ENCODE assay signal across 8 mouse cellular contexts in the genomic region with DNA sequence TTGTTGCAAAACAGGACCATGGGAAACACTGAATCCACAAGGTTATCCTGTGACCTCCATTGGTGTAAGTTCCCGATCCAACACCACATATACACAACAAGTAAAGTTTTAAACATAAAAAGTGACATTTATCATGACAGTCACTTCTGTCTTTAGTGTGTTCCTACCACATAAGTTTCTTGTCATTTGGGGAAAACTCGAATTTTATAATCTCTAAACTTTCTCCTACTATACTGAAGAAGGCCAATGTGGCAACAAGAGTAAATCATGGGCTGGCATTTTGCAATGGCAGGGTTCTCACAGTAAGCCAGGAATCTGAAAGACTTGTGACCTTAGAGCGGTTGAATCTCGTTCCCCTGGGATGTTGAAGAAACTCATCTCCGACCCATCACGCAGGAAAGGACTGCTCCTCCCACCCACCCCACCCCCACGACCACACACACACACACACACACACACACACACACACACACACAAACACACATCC. TPM values are rescaled to one million over a fixed set of nuclear protein-coding genes. Genes with fewer than 3 reads are reported as not detected.
DNase-seq lines count a peak whose midpoint lies in the region; ATAC-seq and TF ChIP-seq lines count a peak whose summit lies in the region.

No protein-coding gene starts in this region.

- intact Hi-C loops in heart, adult 2 months (cut with DNase I) = loop anchor here (2.0 to 10.0 kb wide), 4 partner anchors 13 to 1977 kb away; a partner anchor contains a TSS
- intact Hi-C loops in heart, postnatal 10 days (cut with DNase I) = loop anchor here (5.0 kb wide), 1 partner anchor 97 kb away; a partner anchor contains a TSS

- no peaks in the 10 kb centered on the region; the same call in 1 of the 2 replicates for H3K79me2 ChIP-seq in heart, adult 2 months (replicated peaks; ENCODE audit: control insufficient read depth, insufficient read depth, low read length)

- ATAC-seq in forebrain, embryonic 15.5 days (replicated peaks) = no peak; the same call in none of the 2 replicates
- 0 out of 2 replicates have a peak, but pooled peaks have one; percentile 0 for ATAC-seq in lung, postnatal 0 days

- DNase-seq in heart, adult 2 months = no peak
- DNase-seq in heart, postnatal 10 days = no peak
- DNase-seq in ES-CJ7 (ENCODE audit: low read depth, low spot score) = peak; percentile 37
- DNase-seq in lung, postnatal 0 days (ENCODE audit: low spot score) = peak; percentile 39
- no peak for DNase-seq in frontal cortex, postnatal 25 days (ENCODE audit: low spot score in 2 of 2)
- DNase-seq in cerebellum, adult 8-10 months = no peak
- no peak for DNase-seq in cerebellum, postnatal 4 days (ENCODE audit: low spot score in 2 of 2)

- H3K4me1 ChIP-seq in heart, adult 2 months (ENCODE audit: control insufficient read depth, insufficient read depth, low read length) = peaks cover 3% of the 10 kb centered on the region; the same call in 1 of the 2 replicates
- H3K4me1 ChIP-seq in forebrain, embryonic 15.5 days = peaks cover 9% of the 10 kb centered on the region; the same call in 1 of the 2 replicates
- no peaks in the 10 kb centered on the region for H3K4me1 ChIP-seq in lung, postnatal 0 days (ENCODE audit: insufficient read depth, low read depth, low read length)

- H3K9me3 ChIP-seq in forebrain, embryonic 15.5 days = no peaks in the 10 kb centered on the region
- H3K9me3 ChIP-seq in lung, postnatal 0 days (ENCODE audit: low read length) = no peaks in the 10 kb centered on the region

- peaks cover 24% of the 10 kb centered on the region for H3K36me3 ChIP-seq in heart, adult 2 months (ENCODE audit: control insufficient read depth, insufficient read depth, low read length)
- peaks cover 8% of the 10 kb centered on the region; the same call in 1 of the 2 replicates for H3K36me3 ChIP-seq in forebrain, embryonic 15.5 days
- H3K36me3 ChIP-seq in lung, postnatal 0 days (ENCODE audit: insufficient read depth, low read length) = 0 out of 2 replicates have a peak, but pooled peaks cover 15% of the 10 kb centered on the region

- TF ChIP-seq CTCF in heart, adult 2 months (IDR thresholded peaks at IDR 0.05) = no peak
- no peak for TF ChIP-seq CTCF in lung, postnatal 0 days (IDR thresholded peaks at IDR 0.05)

- peak overlapping the region; percentile 94 for H3K27ac ChIP-seq in heart, adult 2 months
- H3K27ac ChIP-seq in forebrain, embryonic 15.5 days (replicated peaks) = no peak overlapping the region
- no peak overlapping the region for H3K27ac ChIP-seq in lung, postnatal 0 days (ENCODE audit: low read length)

- no peak for TF ChIP-seq POLR2A in heart, adult 2 months (IDR thresholded peaks at IDR 0.05; ENCODE audit: insufficient read depth, low read depth, low read length)

- H3K9ac ChIP-seq in heart, adult 2 months (ENCODE audit: low read depth, low read length) = peak overlapping the region; percentile 79
- H3K9ac ChIP-seq in forebrain, embryonic 15.5 days (replicated peaks) = peak overlapping the region; percentile 84
- 0 out of 2 replicates have a peak overlapping the region, but pooled peaks have one; percentile 80 for H3K9ac ChIP-seq in lung, postnatal 0 days (replicated peaks; ENCODE audit: low read depth)

- peak overlapping the region; percentile 95 for H3K4me3 ChIP-seq in heart, adult 2 months
- H3K4me3 ChIP-seq in forebrain, embryonic 15.5 days = peak overlapping the region; percentile 99
- H3K4me3 ChIP-seq in lung, postnatal 0 days (ENCODE audit: low read depth, low read length) = peak overlapping the region; percentile 99

- 17% methylated on average over 7 of the region's 7 CpGs for WGBS in heart, adult 2 months
- 18% methylated on average over 7 of the region's 7 CpGs for WGBS in forebrain, embryonic 15.5 days
- 13% methylated on average over 7 of the region's 7 CpGs for WGBS in lung, postnatal 0 days

- TF ChIP-seq EP300 in heart, adult 2 months (IDR thresholded peaks at IDR 0.05; ENCODE audit: insufficient read depth, low read depth, low read length) = no peak
- no peak for TF ChIP-seq EP300 in lung, postnatal 0 days (IDR thresholded peaks at IDR 0.05)

- H3K27me3 ChIP-seq in heart, adult 2 months (ENCODE audit: control insufficient read depth, insufficient read depth, low read length) = no peaks in the 10 kb centered on the region
- no peaks in the 10 kb centered on the region for H3K27me3 ChIP-seq in forebrain, embryonic 15.5 days
- H3K27me3 ChIP-seq in lung, postnatal 0 days (replicated peaks; ENCODE audit: insufficient read depth, low read length) = no peaks in the 10 kb centered on the region

- peak overlapping the region; percentile 81 for H3K4me2 ChIP-seq in forebrain, embryonic 15.5 days (replicated peaks)
- H3K4me2 ChIP-seq in lung, postnatal 0 days (replicated peaks; ENCODE audit: low read depth, low read length) = peak overlapping the region; percentile 64

RNA-seq across cellular contexts. Expression of a gene that starts 12.8 kb away (rescaled TPM):
- 100 to 1,000 TPM in 1 of 2 experiments, 10 to 100 TPM in 1; 94.5 to 123 TPM for total RNA-seq in heart, adult 2 months (2021)
- 39.6 and 65.7 TPM in 2 replicates for polyA plus RNA-seq in heart, adult 2 months (2012; rRNA removed)
- 10 to 100 TPM; 76.1 to 83.5 TPM for total RNA-seq in heart, postnatal 10 days (2021)
- polyA plus RNA-seq in forebrain, embryonic 15.5 days (2015; fragmentation: Nextera tagmentation; extraction: Ambion mirVana) = 47.1 and 50.0 TPM in 2 replicates
- polyA plus RNA-seq in lung, postnatal 0 days (2015; fragmentation: Nextera tagmentation; extraction: Ambion mirVana) = 167 TPM in 2 replicates

RNA-seq across cellular contexts. Expression of a gene that starts 12.9 kb away (rescaled TPM):
- total RNA-seq in heart, adult 2 months (2021) = 10 to 100 TPM; 14.8 to 15.3 TPM
- 5.3 and 7.2 TPM in 2 replicates for polyA plus RNA-seq in heart, adult 2 months (2012; rRNA removed)
- 10 to 100 TPM; 19.4 to 21.2 TPM for total RNA-seq in heart, postnatal 10 days (2021)
- polyA plus RNA-seq in forebrain, embryonic 15.5 days (2015; fragmentation: Nextera tagmentation; extraction: Ambion mirVana) = 53.4 and 58.2 TPM in 2 replicates
- 30.5 and 30.6 TPM in 2 replicates for polyA plus RNA-seq in lung, postnatal 0 days (2015; fragmentation: Nextera tagmentation; extraction: Ambion mirVana)

RNA-seq across cellular contexts. Expression of a gene that starts 52.5 kb away (rescaled TPM):
- under 1 TPM; 0.21 to 0.32 TPM for total RNA-seq in heart, adult 2 months (2021)
- 0.35 and 0.50 TPM in 2 replicates for polyA plus RNA-seq in heart, adult 2 months (2012; rRNA removed)
- total RNA-seq in heart, postnatal 10 days (2021) = under 1 TPM; 0.17 to 0.25 TPM
- polyA plus RNA-seq in forebrain, embryonic 15.5 days (2015; fragmentation: Nextera tagmentation; extraction: Ambion mirVana) = 0.04 and 0.10 TPM in 2 replicates
- 0.39 and 0.40 TPM in 2 replicates for polyA plus RNA-seq in lung, postnatal 0 days (2015; fragmentation: Nextera tagmentation; extraction: Ambion mirVana)

RNA-seq across cellular contexts. Expression of a gene that starts 54.0 kb away (rescaled TPM):
- 10 to 100 TPM; 11.9 to 14.2 TPM for total RNA-seq in heart, adult 2 months (2021)
- polyA plus RNA-seq in heart, adult 2 months (2012; rRNA removed) = 3.7 and 4.4 TPM in 2 replicates
- 10 to 100 TPM; 11.9 to 16.9 TPM for total RNA-seq in heart, postnatal 10 days (2021)
- 41.8 and 42.5 TPM in 2 replicates for polyA plus RNA-seq in forebrain, embryonic 15.5 days (2015; fragmentation: Nextera tagmentation; extraction: Ambion mirVana)
- 30.6 and 33.6 TPM in 2 replicates for polyA plus RNA-seq in lung, postnatal 0 days (2015; fragmentation: Nextera tagmentation; extraction: Ambion mirVana)

Comparison
In these comparisons a context has a peak if more than half of its experiments do, and no peak if none do; other contexts are left out.
1. DNase-seq: peak in ES-CJ7 (single experiment) and lung, postnatal 0 days (single experiment); none in heart, adult 2 months (0 of 2), heart, postnatal 10 days (0 of 2), frontal cortex, postnatal 25 days (0 of 2), cerebellum, adult 8-10 months (single experiment) and cerebellum, postnatal 4 days (0 of 2).
2. Peak in every context shown above with its lines, with median percentiles within 50 percentile points of each other: H3K4me3 ChIP-seq and H3K9ac ChIP-seq.